Mouse (Mus musculus) CH12F3 (cell line): Measurements from ENCODE around the gene Eif5a.
"Not testable (repeated sequence)": the region's sequence is repeated elsewhere in the genome, so short reads cannot be mapped to it uniquely, and the experiment has no call there.

Source experiments
- in situ Hi-C: fragments of 300-500 bp; cut with MboI; formaldehyde crosslinking; loops from 2 replicates; pipeline ENCODE4 v1.14.3; 2020; ENCODE audit warnings: low sequenced_read_pairs

Gene Eif5a

DNA sequence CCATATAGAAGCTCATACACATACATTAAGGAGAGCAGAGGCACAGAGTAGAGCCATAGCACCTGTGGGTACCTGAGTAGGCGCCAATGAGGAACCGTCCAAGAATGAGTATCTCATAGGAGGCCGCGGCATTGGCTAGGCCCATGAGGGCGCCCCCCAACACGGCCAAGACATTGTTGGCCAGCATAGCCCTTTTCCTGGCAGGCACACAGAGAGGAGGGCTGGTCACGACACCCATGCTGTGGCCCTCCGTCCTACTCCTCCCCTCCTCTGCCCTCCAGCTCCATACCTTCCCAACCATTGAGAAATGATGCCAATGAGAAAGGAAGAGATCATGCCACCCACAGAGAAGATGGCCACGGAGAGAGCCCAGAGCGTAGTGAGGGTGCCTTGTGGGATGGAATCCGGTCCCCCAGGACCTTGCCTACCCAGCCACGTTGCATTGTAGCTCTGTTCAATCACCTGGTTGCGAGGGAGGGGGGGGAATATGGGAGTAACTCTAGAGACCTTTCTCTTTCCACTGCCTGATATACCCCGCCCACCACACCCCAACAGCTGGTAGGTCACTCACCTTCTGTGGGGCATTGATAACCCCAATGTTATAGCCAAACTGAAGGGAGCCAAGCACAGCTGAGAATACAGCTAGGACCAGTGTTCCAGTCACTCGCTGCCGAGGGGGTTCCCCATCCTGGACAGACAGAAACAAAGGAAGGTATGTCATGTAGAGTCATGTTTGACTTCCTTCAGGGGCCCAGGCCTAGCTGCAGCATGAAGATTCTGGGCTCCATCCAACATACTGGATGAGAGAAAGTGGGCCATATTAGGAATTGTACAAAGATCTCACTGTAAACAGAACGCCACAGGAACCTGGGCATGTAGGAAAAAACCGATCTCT, 24.5 kb upstream of the Eif5a start:
- in situ Hi-C loops, result no loop called here

GRCm38 (mm10) chr11:69945216-69945615, 23.5 kb upstream of the Eif5a start:
- in situ Hi-C loops, result no loop called here

DNA sequence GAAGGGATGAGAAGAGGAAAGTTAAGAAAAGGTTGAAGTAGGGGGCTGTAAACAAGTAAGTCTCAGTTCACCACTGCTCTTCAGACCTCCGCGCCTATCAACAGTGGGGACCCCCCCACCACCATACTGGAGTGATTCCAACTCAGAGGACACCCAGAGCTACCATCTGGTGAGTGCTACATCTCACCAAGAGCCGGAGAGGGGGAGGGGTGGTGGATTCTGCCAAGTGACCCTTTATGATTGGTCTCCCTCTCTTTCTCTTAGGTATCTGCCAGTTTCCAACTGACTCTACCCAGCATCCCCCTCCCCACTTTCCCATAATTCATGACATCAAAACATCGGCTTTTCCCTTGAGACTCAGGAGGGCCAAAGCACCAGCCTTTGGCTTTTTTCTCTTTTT, 19.2 kb upstream of the Eif5a start:
- in situ Hi-C loops, result no loop called here

GRCm38 (mm10) chr11:69939731-69940130, 18.0 kb upstream of the Eif5a start:
- in situ Hi-C loops, result no loop called here

GRCm38 (mm10) chr11:69939181-69939580, 17.4 kb upstream of the Eif5a start:
- in situ Hi-C loops, result no loop called here

GRCm38 (mm10) chr11:69938401-69938979, 16.7 kb upstream of the Eif5a start:
- in situ Hi-C loops, result no loop called here

- in situ Hi-C loops, result no loop called here
Observed at GRCm38 (mm10) chr11:69937834-69938233, 16.1 kb upstream of the Eif5a start.

GRCm38 (mm10) chr11:69937385-69937784, 15.6 kb upstream of the Eif5a start:
- in situ Hi-C loops, result no loop called here

- in situ Hi-C loops, result no loop called here
Observed at GRCm38 (mm10) chr11:69936714-69937347, 15.1 kb upstream of the Eif5a start.

- in situ Hi-C loops, result no loop called here
Observed at GRCm38 (mm10) chr11:69936156-69936555, 14.4 kb upstream of the Eif5a start.

DNA sequence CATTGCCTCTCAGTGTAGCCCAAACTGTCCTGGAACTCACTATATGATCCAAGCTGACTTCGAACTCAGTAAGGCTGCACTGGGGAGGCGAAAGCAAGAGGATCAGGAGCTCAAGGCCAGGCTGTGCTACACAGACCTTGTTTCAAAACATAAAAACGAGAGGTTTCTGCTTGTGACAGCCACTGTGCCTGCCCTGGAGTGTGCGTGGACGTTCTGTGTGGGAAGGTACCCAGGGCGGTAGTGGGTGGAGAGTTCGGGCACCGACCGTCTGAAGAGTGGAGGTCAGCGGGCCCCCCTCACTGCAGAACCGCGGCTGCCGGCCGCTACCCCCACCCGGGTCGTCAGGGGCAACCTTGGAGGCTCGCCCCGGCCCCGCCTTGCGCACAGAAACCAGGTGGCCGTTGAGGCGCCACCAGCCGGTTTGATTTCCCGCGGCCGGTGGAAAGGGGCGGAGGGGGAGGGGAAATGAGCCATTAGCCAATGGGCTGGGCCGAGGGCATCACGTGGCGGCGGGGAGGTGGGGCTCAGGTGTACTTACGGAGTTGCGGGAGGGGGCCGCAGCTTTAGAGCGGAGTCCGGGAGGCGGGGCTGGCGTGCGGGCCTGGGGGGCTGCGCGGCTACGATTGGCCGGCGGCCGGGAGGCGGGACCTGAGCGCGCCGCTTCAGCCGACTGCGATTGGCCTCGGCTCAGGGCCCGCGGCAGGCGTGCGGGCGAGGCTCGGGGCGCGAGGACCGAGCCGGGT, 13.6 kb upstream of the Eif5a start, which contains the start of gene Ybx2:
Gene Ybx2, plus strand, starts transcription at position 660 of the 743 bp plus-strand sequence.
- in situ Hi-C loops, result no loop called here

DNA sequence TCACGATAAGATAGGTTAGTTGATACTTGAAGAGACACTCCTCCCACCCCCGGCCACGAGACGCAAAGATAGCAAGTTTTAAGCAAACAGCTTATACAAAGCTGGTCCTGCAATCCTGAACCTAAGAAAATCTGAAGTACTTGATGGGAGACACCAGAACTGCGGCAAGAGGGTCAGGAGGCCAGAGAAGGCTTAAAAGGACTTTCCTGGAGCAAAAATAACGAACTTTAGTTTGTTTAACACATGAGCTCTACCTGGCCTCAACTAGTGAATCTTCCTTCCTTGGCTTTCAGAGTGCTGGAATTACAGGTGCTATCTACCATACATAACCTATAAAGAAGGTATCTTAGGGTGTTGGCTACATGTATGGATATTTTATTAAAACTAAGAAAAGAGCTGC, 12.9 kb upstream of the Eif5a start:
- in situ Hi-C loops, result no loop called here

DNA sequence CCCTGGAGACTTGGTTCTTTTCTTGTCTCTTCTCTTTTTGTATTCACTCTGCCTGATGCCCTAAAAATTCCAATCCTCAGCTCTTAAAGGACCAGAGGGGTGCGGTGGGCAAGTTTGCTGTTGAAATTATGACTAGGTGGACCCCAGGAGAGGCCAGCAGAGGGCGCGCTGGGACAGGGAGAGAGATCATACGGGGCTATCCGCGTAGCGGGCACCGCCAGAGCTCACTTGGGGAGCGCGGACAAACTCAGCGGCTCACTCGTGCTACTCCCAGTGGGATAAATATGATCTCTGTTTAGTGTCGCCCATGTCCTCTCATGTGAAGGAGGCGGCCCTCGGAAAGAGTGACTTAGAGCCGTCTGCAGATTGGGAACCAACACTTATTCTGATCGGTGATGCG, 12.4 kb upstream of the Eif5a start:
- in situ Hi-C loops, result no loop called here

GRCm38 (mm10) chr11:69933066-69933465, 11.3 kb upstream of the Eif5a start:
- in situ Hi-C loops, result no loop called here

GRCm38 (mm10) chr11:69932254-69932653, 10.5 kb upstream of the Eif5a start:
- in situ Hi-C loops, result no loop called here

DNA sequence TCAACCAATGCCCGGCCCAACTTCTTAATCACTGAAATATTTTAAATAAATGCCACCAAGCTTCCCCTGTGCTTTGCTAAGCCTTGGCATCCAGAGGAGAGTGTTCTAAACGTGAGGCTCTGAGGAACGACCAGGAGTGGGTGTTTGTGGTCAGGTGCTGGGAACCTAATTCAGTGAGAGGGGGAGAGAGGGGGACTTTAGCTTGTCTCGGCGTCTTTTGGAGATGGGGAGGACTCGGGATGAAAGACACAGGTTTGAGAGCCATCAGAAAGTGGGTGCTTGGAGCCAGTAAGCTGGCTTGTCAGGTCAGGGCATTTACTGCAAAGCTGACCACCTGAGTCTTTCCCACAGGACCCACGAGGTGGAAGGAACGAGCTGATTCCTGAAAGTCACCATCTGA, 10.0 kb upstream of the Eif5a start:
- in situ Hi-C loops, result no loop called here

DNA sequence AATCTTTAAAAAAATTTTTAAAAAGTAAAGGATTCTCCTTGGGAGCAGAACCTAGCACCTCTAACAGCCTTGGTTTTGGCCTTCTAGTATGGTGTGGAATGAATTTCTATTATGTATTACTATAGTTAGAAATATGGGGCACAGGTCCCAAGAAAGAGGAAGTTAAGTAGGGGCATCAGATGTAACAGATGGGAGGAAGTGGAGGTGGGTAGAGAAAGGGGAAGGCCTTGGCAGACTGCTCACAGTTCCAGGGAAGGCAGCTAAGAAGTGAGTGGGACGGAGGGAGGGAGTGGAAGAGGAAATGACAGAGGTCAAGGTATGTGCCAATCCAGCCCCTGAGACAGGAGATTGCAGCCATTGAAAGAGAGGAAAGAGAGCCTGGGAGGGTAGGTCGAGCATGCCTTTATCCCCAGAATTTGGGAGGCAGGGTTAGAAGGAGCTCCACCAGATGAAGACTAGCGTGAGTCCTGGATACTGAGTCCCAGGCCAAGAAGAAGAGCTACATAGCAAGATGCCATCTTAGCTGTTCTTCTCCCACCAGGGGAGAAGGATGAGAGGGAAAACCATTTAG, 9.3 kb upstream of the Eif5a start:
- in situ Hi-C loops, result no loop called here

DNA sequence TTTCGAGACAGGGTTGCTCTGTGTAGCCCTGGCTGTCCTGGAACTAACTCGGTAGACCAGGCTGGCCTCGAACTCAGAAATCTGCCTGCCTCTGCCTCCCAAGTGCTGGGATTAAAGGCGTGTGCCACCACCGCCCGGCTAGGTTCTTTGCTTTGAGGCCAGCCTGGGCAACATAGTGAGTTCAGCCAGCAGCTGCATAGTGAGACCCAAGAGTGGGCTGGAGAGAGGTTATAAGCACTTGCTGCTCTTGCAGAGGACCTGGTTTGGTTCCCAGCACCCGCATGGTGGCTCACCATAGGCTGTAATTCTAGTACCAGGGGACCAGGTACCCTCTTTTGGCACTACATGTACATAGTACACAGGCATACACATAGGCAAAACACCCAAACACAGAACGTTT, 8.4 kb upstream of the Eif5a start:
- in situ Hi-C loops, result not testable (repeated sequence)

DNA sequence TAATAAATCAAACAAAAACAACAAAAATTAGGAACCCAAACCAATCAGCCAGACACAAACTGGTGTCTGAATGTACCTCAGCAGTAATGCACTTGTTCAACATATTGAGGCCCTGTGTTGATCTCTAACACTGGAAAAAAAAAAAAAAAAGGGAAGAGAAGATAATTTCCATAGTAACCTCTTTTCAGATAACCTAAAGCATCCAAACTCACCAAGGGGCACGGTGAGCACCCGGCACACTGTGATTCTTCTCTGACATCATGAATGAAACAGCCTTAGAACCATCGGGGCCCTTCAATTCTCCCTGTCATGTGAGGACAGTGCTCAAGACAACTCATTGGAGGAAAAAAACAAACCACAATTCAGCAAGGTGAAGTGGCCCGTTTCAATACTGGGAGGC, 8.0 kb upstream of the Eif5a start:
- in situ Hi-C loops, result no loop called here

GRCm38 (mm10) chr11:69927501-69927900, 5.7 kb upstream of the Eif5a start:
- in situ Hi-C loops, result no loop called here

- in situ Hi-C loops, result no loop called here
Observed at GRCm38 (mm10) chr11:69922796-69923195, 1.0 kb upstream of the Eif5a start.
